In genomic region chr9:113673721-113674120, GRCm38 (mm10) we compare ENCODE assay signal across 20 mouse cellular contexts.
"Had no signal": no experiment of that assay in that cellular context is flagged by ENCODE, and none has a peak within 500 bp of the region (broad histone marks: within the 10 kb centered on the region; RNA-seq: fewer than 3 reads in every experiment).

No protein-coding gene starts in this region.

- DNase-seq: lung, adult 18-20 months; lung, embryonic 14.5 days; lung, postnatal 10 days; lung, postnatal 4 days; retina, postnatal 1 day; right cerebral cortex, adult 18-20 months; right cerebral cortex, postnatal 25 days; right cerebral cortex, postnatal 4 days; spleen, adult 18-20 months; thymus, adult 18-20 months; thymus, postnatal 14 days; thymus, postnatal 36 days had no signal

- H3K27me3 ChIP-seq: liver, embryonic 12.5 days; midbrain, embryonic 13.5 days; neural tube, embryonic 13.5 days; neural tube, embryonic 15.5 days had no signal

- H3K27ac ChIP-seq: liver, embryonic 12.5 days; liver, embryonic 14.5 days; midbrain, embryonic 10.5 days; midbrain, embryonic 13.5 days; neural tube, embryonic 13.5 days; neural tube, embryonic 15.5 days had no signal

- H3K9me3 ChIP-seq: liver, embryonic 12.5 days; midbrain, embryonic 10.5 days; neural tube, embryonic 13.5 days; neural tube, embryonic 15.5 days had no signal

- ATAC-seq: liver, embryonic 12.5 days; midbrain, embryonic 13.5 days; midbrain, embryonic 16.5 days had no signal

- H3K4me2 ChIP-seq: liver, embryonic 12.5 days; lung, embryonic 14.5 days; midbrain, embryonic 13.5 days; neural tube, embryonic 13.5 days; neural tube, embryonic 15.5 days had no signal

- H3K9ac ChIP-seq: liver, embryonic 12.5 days; liver, embryonic 14.5 days; lung, embryonic 14.5 days; midbrain, embryonic 13.5 days; neural tube, embryonic 13.5 days; neural tube, embryonic 15.5 days had no signal

- H3K4me1 ChIP-seq: liver, embryonic 12.5 days; midbrain, embryonic 10.5 days; midbrain, embryonic 13.5 days; neural tube, embryonic 13.5 days; neural tube, embryonic 15.5 days had no signal

- H3K4me3 ChIP-seq: liver, embryonic 12.5 days; midbrain, embryonic 10.5 days; midbrain, embryonic 13.5 days; myocyte; neural tube, embryonic 13.5 days; neural tube, embryonic 15.5 days had no signal
